Mouse (Mus musculus) brain, adult 10 weeks (tissue): ENCODE results near the gene Kirrel3. TPM values are rescaled to one million over a fixed set of nuclear protein-coding genes. Genes with fewer than 3 reads are reported as not detected.

ENCODE experiments used
- polyA plus RNA-seq: library from polyadenylated mRNA; stranded (reverse); fragments of 350-450 nt; fragmentation: Illumina TruSeq; extraction: RNeasy Lipid Tissue Mini Kit (QIAGEN cat#74804); gene quantifications from one replicate; pipeline ENCODE4 v1.2.3, GENCODE M21; 2015; ENCODE audit warnings: low read depth, low replicate concordance

Gene Kirrel3
- 27.9 TPM for polyA plus RNA-seq

DNA sequence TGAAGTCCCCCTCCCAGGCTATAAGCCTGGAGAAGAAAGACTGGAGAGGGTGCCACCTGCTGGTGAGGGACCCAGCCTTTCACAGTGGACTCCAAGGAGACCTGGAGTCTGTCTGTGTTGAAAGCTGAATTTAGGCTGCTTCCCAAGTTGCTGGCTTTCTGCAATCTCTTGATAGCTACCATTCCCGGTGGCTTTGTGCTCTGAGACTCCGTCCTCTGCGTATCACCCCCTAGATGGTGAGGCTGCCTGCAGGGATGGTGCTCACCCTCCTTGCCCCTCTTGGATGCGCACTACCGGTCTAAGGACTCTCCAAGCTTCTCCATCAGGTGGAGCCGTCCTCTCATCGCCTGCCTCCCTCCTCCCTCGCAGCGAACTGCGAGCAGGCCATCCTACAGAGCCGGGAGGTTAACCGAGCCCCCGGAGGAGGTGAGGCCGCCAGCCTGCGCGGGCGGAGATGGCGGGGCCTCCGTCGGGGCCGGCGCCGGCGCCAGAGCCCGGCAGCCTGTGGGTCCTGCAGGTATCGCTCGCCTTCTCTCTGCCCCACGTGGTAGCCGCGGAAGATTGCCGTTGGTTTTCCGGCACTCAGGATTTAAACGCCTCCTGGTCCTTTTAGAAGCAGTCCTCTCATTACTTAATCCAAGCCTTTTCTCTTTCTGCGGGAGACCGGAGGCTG, at the start of gene Kirrel3:
Gene Kirrel3, plus strand, starts transcription at position 136 of the 673 bp plus-strand sequence.

